Mouse (Mus musculus) limb, embryonic 10.5 days (tissue): ENCODE results near the gene Tnf. TPM values are rescaled to one million over a fixed set of nuclear protein-coding genes. Genes with fewer than 3 reads are reported as not detected.

ENCODE experiments used
- DNase-seq: peaks from one replicate; pipeline ENCODE4 v3.0.0-alpha.2; 2017; ENCODE audit warnings: low spot score
- H3K27ac ChIP-seq: fragments of 300-500 bp; sonication (generic); 2 replicates; pipeline ENCODE4 v1.5.1; 2016; ENCODE audit warnings: mild to moderate bottlenecking
- H3K27me3 ChIP-seq: fragments of 300-500 bp; sonication (generic); 2 replicates; pipeline ENCODE4 v1.6.1; 2016; ENCODE audit warnings: low read depth, mild to moderate bottlenecking; ENCODE audit not compliant: poor library complexity, severe bottlenecking
- H3K36me3 ChIP-seq: fragments of 300-500 bp; sonication (generic); 2 replicates; pipeline ENCODE4 v1.6.1; 2016; ENCODE audit warnings: mild to moderate bottlenecking, moderate library complexity
- H3K4me1 ChIP-seq: fragments of 300-500 bp; sonication (generic); 2 replicates; pipeline ENCODE4 v1.6.1; 2016
- H3K4me3 ChIP-seq: fragments of 300-500 bp; sonication (generic); 2 replicates; pipeline ENCODE4 v1.5.1; 2016; ENCODE audit warnings: mild to moderate bottlenecking, moderate library complexity
- H3K9me3 ChIP-seq: fragments of 300-500 bp; sonication (generic); replicated peaks from 2 replicates; pipeline ENCODE4 v1.6.1; 2016; ENCODE audit warnings: mild to moderate bottlenecking
- WGBS: fragments of 180-500 bp; shearing (Covaris S2); methylation state at CpG from one replicate; pipeline ENCODE4 v1.1.7; 2016; 5-methylcytosine and 5-hydroxymethylcytosine counted together
- polyA plus RNA-seq: library from polyadenylated mRNA; unstranded; fragments of >200 nt; fragmentation: Nextera tagmentation; extraction: Ambion mirVana; gene quantifications from 2 replicates; pipeline ENCODE4 v1.2.1, GENCODE M21; 2016

Gene Tnf
- polyA plus RNA-seq, 1 experiment from 2014 or later, result not detected

- peaks cover 89% of the 10 kb centered on the region for H3K36me3 ChIP-seq
- DNase-seq, result no peak
- H3K4me1 ChIP-seq, result no peaks in the 10 kb centered on the region
- H3K27me3 ChIP-seq, result no peaks in the 10 kb centered on the region
- no peak overlapping the region for H3K4me3 ChIP-seq
- no peaks in the 10 kb centered on the region for H3K9me3 ChIP-seq
- 88% methylated on average over 14 of the region's 14 CpGs for WGBS
- H3K27ac ChIP-seq, result no peak overlapping the region
Measured at GRCm38 (mm10) chr17:35226561-35227046, 24.8 kb upstream of the Tnf start.

GRCm38 (mm10) chr17:35225456-35225855 is 23.6 kb upstream of the Tnf start:
- no peaks in the 10 kb centered on the region for H3K9me3 ChIP-seq
- H3K4me1 ChIP-seq, result 0 out of 2 replicates have a peak, but pooled peaks cover 2% of the 10 kb centered on the region
- no peak for DNase-seq
- H3K27me3 ChIP-seq, result no peaks in the 10 kb centered on the region
- H3K4me3 ChIP-seq, result no peak overlapping the region
- WGBS, result 97% methylated on average over 5 of the region's 5 CpGs
- H3K27ac ChIP-seq, result no peak overlapping the region
- H3K36me3 ChIP-seq, result peaks cover 88% of the 10 kb centered on the region

DNA sequence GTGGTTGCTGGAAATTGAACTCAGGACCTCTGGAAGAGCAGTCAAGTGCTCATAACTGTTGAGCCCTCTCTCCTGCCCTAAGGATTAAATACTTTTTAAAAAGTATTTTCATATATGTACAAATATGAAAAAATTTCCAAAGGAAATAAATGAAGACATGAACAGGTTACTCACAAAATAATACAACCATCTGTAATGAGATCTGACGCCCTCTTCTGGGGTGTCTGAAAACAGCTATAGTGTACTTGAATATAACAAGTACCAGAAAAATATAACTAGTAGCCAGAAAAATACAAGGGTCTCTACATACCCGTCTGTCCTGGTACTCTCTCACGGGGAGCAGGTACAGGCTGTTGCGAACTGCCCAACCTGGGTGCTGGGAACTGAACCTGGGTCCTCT is 22.8 kb upstream of the Tnf start:
- DNase-seq, result no peak
- Histone ChIP-seq H3K27me3 (no peaks in the 10 kb centered on the region), H3K27ac (no peak overlapping the region), H3K36me3 (peaks cover 88% of the 10 kb centered on the region), H3K4me1 (0 out of 2 replicates have a peak, but pooled peaks cover 5% of the 10 kb centered on the region), H3K4me3 (no peak overlapping the region), H3K9me3 (no peaks in the 10 kb centered on the region)
- WGBS, result 97% methylated on average over 4 of the region's 4 CpGs

DNA sequence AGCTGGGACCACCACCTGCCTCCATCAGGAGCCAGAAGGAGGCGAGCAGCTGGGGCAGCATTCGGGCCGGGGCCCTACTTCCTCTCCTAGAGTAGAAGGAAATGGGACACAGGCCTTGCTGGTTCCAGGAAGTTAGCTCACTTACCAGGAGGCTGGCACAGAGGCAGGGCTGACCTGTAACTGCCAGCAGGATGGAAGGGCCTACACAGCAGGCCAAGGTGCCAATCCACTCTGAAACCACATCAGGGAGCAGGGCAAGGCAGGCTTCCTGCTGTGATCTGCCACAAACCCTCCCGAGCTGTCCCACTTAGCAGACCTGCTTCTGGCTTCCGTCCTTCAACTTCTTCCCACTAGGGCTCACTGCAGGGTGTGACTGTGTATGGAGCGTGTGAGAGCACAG is 20.5 kb upstream of the Tnf start:
- no peak for DNase-seq
- Histone ChIP-seq H3K27me3 (no peaks in the 10 kb centered on the region), H3K36me3 (peaks cover 74% of the 10 kb centered on the region), H3K4me1 (peaks cover 12% of the 10 kb centered on the region; the same call in 1 of the 2 replicates), H3K27ac (no peak overlapping the region), H3K4me3 (no peak overlapping the region), H3K9me3 (no peaks in the 10 kb centered on the region)
- WGBS, result 83% methylated on average over 6 of the region's 6 CpGs

- 85% methylated on average over 28 of the region's 28 CpGs for WGBS
- H3K27ac ChIP-seq, result 0 out of 2 replicates have a peak within 1 kb of the TSS, but pooled peaks have one; percentile 12
- H3K27me3 ChIP-seq, result no peaks in the 10 kb centered on the region
- peaks cover 12% of the 10 kb centered on the region; the same call in 1 of the 2 replicates for H3K4me1 ChIP-seq
- no peak within 1 kb of the TSS for H3K4me3 ChIP-seq
- DNase-seq, result no peak
- peaks cover 54% of the 10 kb centered on the region for H3K36me3 ChIP-seq
- no peaks in the 10 kb centered on the region for H3K9me3 ChIP-seq
Measured at GRCm38 (mm10) chr17:35220156-35220952, 18.5 kb upstream of the Tnf start, which contains the start of gene Gm16181. TSS of gene Gm16181 (plus strand) at chr17:35220834.

- no peak for DNase-seq
- Histone ChIP-seq H3K27ac (no peak overlapping the region), H3K4me3 (no peak overlapping the region), H3K27me3 (no peaks in the 10 kb centered on the region), H3K36me3 (peaks cover 47% of the 10 kb centered on the region), H3K9me3 (no peaks in the 10 kb centered on the region), H3K4me1 (peaks cover 13% of the 10 kb centered on the region; the same call in 1 of the 2 replicates)
- WGBS, result 86% methylated on average over 6 of the region's 6 CpGs
Measured at GRCm38 (mm10) chr17:35219601-35220041, 17.8 kb upstream of the Tnf start.

DNA sequence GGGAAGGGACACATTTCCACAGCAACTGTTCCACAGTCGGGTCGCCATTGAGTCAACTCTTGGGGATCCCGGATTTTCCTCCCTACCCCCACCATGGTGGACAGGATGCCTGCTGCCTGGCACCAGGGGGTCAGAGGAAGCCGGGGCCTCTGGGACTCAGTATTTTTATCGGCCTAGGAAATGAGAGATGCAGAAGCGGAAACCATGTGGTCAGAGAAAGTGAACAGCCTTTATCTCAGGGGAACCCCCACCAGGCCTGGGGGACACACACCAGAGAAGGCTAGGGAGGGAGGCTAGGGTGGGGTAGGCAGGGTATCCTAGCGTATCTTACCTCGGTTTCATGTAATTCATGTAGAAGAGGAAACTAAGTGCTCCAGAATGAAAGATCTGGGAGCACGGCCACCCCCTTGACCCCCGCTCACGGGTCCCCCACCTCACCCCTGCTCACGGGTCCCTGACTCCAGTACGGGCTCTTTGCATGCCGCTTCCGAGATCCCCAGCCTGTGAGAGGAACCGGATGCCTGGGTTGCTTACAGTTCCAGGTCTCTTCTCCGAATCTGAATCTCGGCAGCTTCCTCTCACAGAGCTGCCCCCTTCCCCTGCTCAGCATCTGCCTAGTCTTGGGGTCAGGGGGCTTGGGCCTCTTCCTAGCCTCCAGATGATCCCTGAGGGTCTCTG is 16.8 kb upstream of the Tnf start:
- Histone ChIP-seq H3K9me3 (no peaks in the 10 kb centered on the region), H3K4me3 (no peak overlapping the region), H3K27me3 (no peaks in the 10 kb centered on the region), H3K36me3 (peaks cover 40% of the 10 kb centered on the region), H3K4me1 (peaks cover 18% of the 10 kb centered on the region; the same call in 1 of the 2 replicates), H3K27ac (no peak overlapping the region; the same call in 1 of the 2 replicates)
- no peak for DNase-seq
- 90% methylated on average over 18 of the region's 18 CpGs for WGBS

DNA sequence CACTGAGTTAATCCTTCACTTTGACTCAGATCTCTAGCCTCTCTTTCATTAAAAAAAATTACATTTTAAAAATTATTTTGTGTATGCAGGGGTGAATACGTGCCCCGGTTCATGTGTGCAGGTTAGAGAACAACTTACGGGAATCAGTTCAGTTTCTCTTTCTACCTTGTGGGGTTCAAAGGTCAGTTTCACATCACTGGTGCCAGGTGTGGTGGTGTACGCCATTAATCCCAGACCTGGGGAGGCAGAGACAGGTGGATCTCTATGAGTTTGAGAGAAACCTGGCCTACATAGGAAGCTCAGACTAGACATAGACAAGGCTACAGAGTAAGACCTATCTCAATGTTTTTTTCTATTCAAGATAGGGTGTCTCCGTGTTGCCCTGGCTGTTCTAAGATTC is 11.3 kb upstream of the Tnf start:
- Histone ChIP-seq H3K4me1 (peaks cover 6% of the 10 kb centered on the region; the same call in 1 of the 2 replicates), H3K9me3 (no peaks in the 10 kb centered on the region), H3K27me3 (no peaks in the 10 kb centered on the region), H3K27ac (no peak overlapping the region), H3K36me3 (no peaks in the 10 kb centered on the region), H3K4me3 (no peak overlapping the region)
- no peak for DNase-seq
- 93% methylated on average over 5 of the region's 5 CpGs for WGBS

DNA sequence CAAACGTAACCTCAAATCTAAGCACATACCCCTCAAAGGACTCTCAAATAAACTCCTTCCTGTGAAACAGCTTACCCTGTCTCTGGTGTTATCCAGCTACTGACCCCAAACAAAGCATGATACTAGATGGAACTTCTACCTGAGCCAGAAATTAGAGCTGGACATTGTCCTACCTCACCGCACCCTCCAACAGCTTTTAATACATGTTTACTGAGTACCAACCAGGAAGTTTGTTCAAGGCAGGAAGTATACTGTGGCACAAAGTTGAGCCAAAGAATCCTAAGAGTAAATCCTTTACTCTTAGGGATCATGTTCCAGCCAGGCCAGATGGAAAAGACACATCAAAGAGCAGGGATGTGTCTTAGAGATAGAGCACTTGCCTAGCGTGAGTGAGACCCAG is 8.8 kb upstream of the Tnf start:
- 76% methylated on average over 3 of the region's 3 CpGs for WGBS
- Histone ChIP-seq H3K9me3 (no peaks in the 10 kb centered on the region), H3K36me3 (no peaks in the 10 kb centered on the region), H3K4me1 (peaks cover 6% of the 10 kb centered on the region; the same call in 1 of the 2 replicates), H3K27ac (no peak overlapping the region), H3K4me3 (no peak overlapping the region), H3K27me3 (peaks cover 9% of the 10 kb centered on the region; the same call in 1 of the 2 replicates)
- no peak for DNase-seq

DNA sequence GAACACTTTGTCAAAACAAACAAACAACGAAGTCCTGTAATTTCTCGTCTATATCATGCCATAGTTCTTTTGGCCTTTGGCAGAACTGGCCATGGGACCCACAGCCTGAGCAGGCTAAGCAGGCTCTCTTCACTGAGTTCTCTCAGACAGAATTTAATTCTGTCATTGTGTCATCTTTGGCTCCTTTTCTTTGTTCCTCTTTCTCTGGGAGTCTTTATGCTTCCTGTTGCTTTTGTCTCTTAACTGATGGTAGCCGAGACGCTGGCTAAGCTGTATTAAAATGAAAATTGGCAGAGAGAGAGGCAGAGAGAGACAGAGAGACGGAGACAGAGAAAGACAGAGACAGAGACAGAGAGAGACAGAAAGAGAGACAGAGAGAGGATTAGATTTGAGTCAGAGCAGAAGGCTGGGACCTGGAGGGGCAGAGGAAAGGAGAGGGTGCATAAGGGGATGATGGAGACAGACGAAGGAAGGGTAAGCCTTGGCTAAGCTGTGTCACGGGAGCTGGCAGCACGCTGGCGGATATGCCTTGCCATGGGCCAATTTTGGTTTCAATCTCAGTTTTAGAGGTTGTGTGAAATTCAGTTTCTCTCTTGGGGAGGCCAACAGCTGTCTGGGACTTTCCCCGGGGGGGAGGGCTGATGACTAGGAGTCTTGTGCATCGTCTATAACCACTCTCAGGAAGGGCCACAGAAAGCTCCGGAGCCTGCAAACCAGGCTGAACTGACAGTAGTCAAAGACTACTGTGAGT is 8.2 kb upstream of the Tnf start:
- Histone ChIP-seq H3K9me3 (no peaks in the 10 kb centered on the region), H3K36me3 (no peaks in the 10 kb centered on the region), H3K4me3 (no peak overlapping the region), H3K27me3 (peaks cover 15% of the 10 kb centered on the region), H3K4me1 (peaks cover 8% of the 10 kb centered on the region), H3K27ac (no peak overlapping the region)
- no peak for DNase-seq
- 85% methylated on average over 12 of the region's 12 CpGs for WGBS

DNA sequence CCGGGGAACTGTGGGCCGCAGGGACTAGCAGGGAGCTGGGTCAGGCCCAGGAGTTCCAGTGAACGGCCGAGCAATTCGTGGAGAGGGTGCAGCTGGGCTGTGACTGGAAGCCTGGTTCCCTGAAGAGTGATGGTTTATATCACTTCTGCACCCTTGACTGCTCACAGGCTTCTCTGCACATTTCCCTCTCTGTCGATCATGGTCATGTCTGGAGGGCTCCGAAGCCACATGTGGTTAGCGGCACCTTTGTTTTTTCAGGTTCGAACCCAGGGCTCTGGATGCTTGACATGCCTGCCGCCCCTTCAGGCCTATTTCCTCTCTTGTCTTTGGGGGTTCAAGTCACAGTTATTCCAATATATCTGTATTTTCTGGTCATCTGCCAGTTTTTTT is 3.6 kb upstream of the Tnf start:
- DNase-seq, result no peak
- H3K36me3 ChIP-seq, result no peaks in the 10 kb centered on the region
- peaks cover 3% of the 10 kb centered on the region for H3K4me1 ChIP-seq
- peaks cover 61% of the 10 kb centered on the region for H3K27me3 ChIP-seq
- H3K27ac ChIP-seq, result no peak overlapping the region
- H3K4me3 ChIP-seq, result no peak overlapping the region; the same call in 1 of the 2 replicates
- 56% methylated on average over 10 of the region's 10 CpGs for WGBS
- H3K9me3 ChIP-seq, result no peaks in the 10 kb centered on the region

- no peak for DNase-seq
Measured at GRCm38 (mm10) chr17:35204494-35205379, 2.9 kb upstream of the Tnf start, which contains the start of gene Lta. TSS of gene Lta (minus strand) at chr17:35205351.

More at GRCm38 (mm10) chr17:35204494-35205379, 2.9 kb upstream of the Tnf start, which contains the start of gene Lta:
- Histone ChIP-seq H3K27ac (no peak within 1 kb of the TSS), H3K9me3 (no peaks in the 10 kb centered on the region), H3K36me3 (no peaks in the 10 kb centered on the region), H3K4me3 (no peak within 1 kb of the TSS; the same call in 1 of the 2 replicates), H3K27me3 (peaks cover 67% of the 10 kb centered on the region), H3K4me1 (peaks cover 3% of the 10 kb centered on the region)
- 29% methylated on average over 20 of the region's 20 CpGs for WGBS
